Mouse (Mus musculus) testis, adult 2 months (tissue): ENCODE results near the gene Irf2bpl.

ENCODE experiments used
- CTCF ChIP-seq: fragments of 200-500 bp; IDR thresholded peaks from 2 replicates; pipeline ENCODE4 v1.5.1; 2012; ENCODE audit warnings: low read depth, mild to moderate bottlenecking, inconsistent platforms, low read length, moderate library complexity; ENCODE audit not compliant: control insufficient read depth, insufficient read depth, insufficient replicate concordance
- POLR2A ChIP-seq: fragments of 200-500 bp; IDR thresholded peaks from 2 replicates; pipeline ENCODE4 v1.6.1; 2012; ENCODE audit warnings: low read depth, mild to moderate bottlenecking, inconsistent platforms, low read length, moderate library complexity; ENCODE audit not compliant: control insufficient read depth

DNA sequence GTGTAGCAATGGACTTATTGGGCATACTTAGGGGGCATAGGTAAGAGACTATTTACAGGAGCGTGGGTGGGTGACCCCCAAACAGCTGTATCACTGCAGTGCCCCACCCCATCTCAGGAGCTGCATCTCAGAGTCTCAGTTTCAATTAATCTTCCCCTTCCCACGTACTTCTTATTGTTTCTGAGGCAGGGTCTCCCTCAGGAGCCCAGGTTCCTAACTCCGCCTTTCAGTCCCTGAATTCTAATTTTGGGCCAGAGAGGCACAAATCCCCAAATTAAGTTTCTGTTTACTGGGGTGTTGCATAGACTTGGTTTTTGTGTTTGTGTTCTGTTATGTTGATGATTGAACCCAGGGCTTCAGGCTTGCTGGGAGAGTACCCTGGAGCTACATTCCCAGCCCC lies 13.8 kb upstream of the Irf2bpl start:
- TF ChIP-seq CTCF (no peak), POLR2A (no peak)
